Mouse (Mus musculus): Measurements from ENCODE around the gene Elovl2. TPM values are rescaled to one million over a fixed set of nuclear protein-coding genes. Genes with fewer than 3 reads are reported as not detected.

Elovl2 gene
- total RNA-seq, 4 experiments from 2014 or later = 0.49 to 0.78 (median 0.52) TPM

GRCm38 (mm10) chr13:41134901-41135300, 85.3 kb downstream of the Elovl2 start:
- peak; percentile 14 for DNase-seq

Other genes with a start within 250 kb of the Elovl2 start
- 10 to 100 TPM; 55.7 to 64.6 (median 57.4) TPM for gene Pak1ip1, start 219.4 kb downstream of the Elovl2 start, total RNA-seq (2022)
- 100 to 1,000 TPM; 108 to 169 (median 133) TPM for gene Tmem14c, start 204.1 kb downstream of the Elovl2 start, total RNA-seq (2022)
- gene Mak, start 140.7 kb downstream of the Elovl2 start, total RNA-seq (2022) = under 1 TPM in 2 of 4 experiments, not detected in 2; 0.09 to 0.22 TPM
- not detected for gene Gcm2, start 109.4 kb downstream of the Elovl2 start, total RNA-seq (2022)
- not detected for gene Sycp2l, start 106.1 kb downstream of the Elovl2 start, total RNA-seq (2022)
- 10 to 100 TPM in 3 of 4 experiments, 1 to 10 TPM in 1; 10.0 to 12.2 (median 10.4) TPM for gene Smim13, start 29.4 kb upstream of the Elovl2 start, total RNA-seq (2022)
- gene Gm17364, start 53.6 kb upstream of the Elovl2 start, total RNA-seq (2022) = not detected

All from adrenal gland, adult 8-10 months (tissue).